Mouse (Mus musculus): Measurements from ENCODE around the gene Gltpd2. TPM values are rescaled to one million over a fixed set of nuclear protein-coding genes. Genes with fewer than 3 reads are reported as not detected.

Gene Gltpd2
- total RNA-seq, 2 experiments from 2014 or later, result not detected

- DNase-seq, result no peak
Measured at GRCm38 (mm10) chr11:70561937-70562286, 42.9 kb downstream of the Gltpd2 start.

GRCm38 (mm10) chr11:70562287-70562994 lies 43.4 kb downstream of the Gltpd2 start, which contains the start of gene Mink1:
Gene Mink1 (plus strand): TSS chr11:70562881.
- DNase-seq, result peak; percentile 87 to 89
- intact Hi-C loops (cut with DNase I), result loop anchor here (2.0 kb wide), 3 partner anchors 22 to 42 kb away; partner anchors contain the start of gene Pld2

More at GRCm38 (mm10) chr11:70561937-70562286, 42.9 kb downstream of the Gltpd2 start:
- intact Hi-C loops (cut with DNase I), result loop anchor here (2.0 kb wide), 3 partner anchors 21 to 41 kb away; partner anchors contain the start of gene Pld2

- no peak for DNase-seq
- intact Hi-C loops (cut with DNase I), result loop anchor here (2.0 kb wide), 3 partner anchors 22 to 42 kb away; partner anchors contain the start of gene Pld2
Measured at GRCm38 (mm10) chr11:70562995-70563469, 44.0 kb downstream of the Gltpd2 start.

- DNase-seq, result peak; percentile 38 to 44
- intact Hi-C loops (cut with DNase I), result loop anchor here (2.0 kb wide), 4 partner anchors 23 to 43 kb away; partner anchors contain the start of gene Pld2
Measured at GRCm38 (mm10) chr11:70563470-70564275, 44.7 kb downstream of the Gltpd2 start.

- intact Hi-C loops (cut with DNase I), result loop anchor here (2.0 kb wide), 1 partner anchor 40 kb away; no protein-coding TSS in a partner anchor
- no peak for DNase-seq
Measured at GRCm38 (mm10) chr11:70564276-70564873, 45.4 kb downstream of the Gltpd2 start.

GRCm38 (mm10) chr11:70566586-70566985 lies 47.6 kb downstream of the Gltpd2 start:
- intact Hi-C loops (cut with DNase I), result no loop called here
- DNase-seq, result no peak

Other genes with a start within 250 kb of the Gltpd2 start
- not detected for gene Alox12e, start 196.6 kb upstream of the Gltpd2 start, total RNA-seq (2021)
- gene Alox15, start 167.2 kb upstream of the Gltpd2 start, total RNA-seq (2021), result 10 to 100 TPM in 1 of 2 experiments, 1 to 10 TPM in 1; 5.4 to 10.2 TPM
- 10 to 100 TPM; 19.4 to 22.1 TPM for gene Pelp1, start 109.2 kb upstream of the Gltpd2 start, total RNA-seq (2021)
- 10 to 100 TPM; 14.8 to 15.4 TPM for gene Arrb2, start 86.6 kb upstream of the Gltpd2 start, total RNA-seq (2021)
- 1 to 10 TPM; 8.9 to 9.7 TPM for gene Med11, start 67.3 kb upstream of the Gltpd2 start, total RNA-seq (2021)
- gene Zmynd15, start 59.8 kb upstream of the Gltpd2 start, total RNA-seq (2021), result 1 to 10 TPM; 1.8 to 2.2 TPM
- 10 to 100 TPM in 1 of 2 experiments, 1 to 10 TPM in 1; 9.6 to 10.9 TPM for gene Cxcl16, start 59.2 kb upstream of the Gltpd2 start, total RNA-seq (2021)
- gene Tm4sf5, start 14.0 kb upstream of the Gltpd2 start, total RNA-seq (2021), result 1 to 10 TPM in 1 of 2 experiments, under 1 TPM in 1; 0.70 to 1.3 TPM
- gene Vmo1, start 4.6 kb upstream of the Gltpd2 start, total RNA-seq (2021), result not detected
- gene Psmb6, start 6.2 kb downstream of the Gltpd2 start, total RNA-seq (2021), result 100 to 1,000 TPM; 230 to 233 TPM
- gene Gm40193, start 13.7 kb downstream of the Gltpd2 start, total RNA-seq (2021), result not detected
- gene Pld2, start 20.9 kb downstream of the Gltpd2 start, total RNA-seq (2021), result 1 to 10 TPM; 6.3 to 6.5 TPM
- 10 to 100 TPM; 43.9 to 49.4 TPM for gene Mink1, start 43.7 kb downstream of the Gltpd2 start, total RNA-seq (2021)
- gene 4930544D05Rik, start 96.7 kb downstream of the Gltpd2 start, total RNA-seq (2021), result not detected
- not detected for gene Chrne, start 100.0 kb downstream of the Gltpd2 start, total RNA-seq (2021)
- under 1 TPM; 0.16 to 0.17 TPM for gene Gp1ba, start 119.9 kb downstream of the Gltpd2 start, total RNA-seq (2021)
- 10 to 100 TPM; 52.5 to 57.9 TPM for gene Rnf167, start 128.0 kb downstream of the Gltpd2 start, total RNA-seq (2021)
- gene Slc25a11, start 128.3 kb downstream of the Gltpd2 start, total RNA-seq (2021), result 100 to 1,000 TPM; 570 to 607 TPM
- gene Pfn1, start 135.4 kb downstream of the Gltpd2 start, total RNA-seq (2021), result 100 to 1,000 TPM; 283 to 296 TPM
- gene Eno3, start 138.0 kb downstream of the Gltpd2 start, total RNA-seq (2021), result 1,000 to 10,000 TPM; 1,887 to 1,957 TPM
- gene Spag7, start 150.2 kb downstream of the Gltpd2 start, total RNA-seq (2021), result 10 to 100 TPM; 95.0 to 98.6 TPM
- 10 to 100 TPM; 39.2 to 39.6 TPM for gene Camta2, start 168.9 kb downstream of the Gltpd2 start, total RNA-seq (2021)
- gene Inca1, start 181.0 kb downstream of the Gltpd2 start, total RNA-seq (2021), result 1 to 10 TPM; 4.5 to 6.3 TPM
- 100 to 1,000 TPM; 469 to 490 TPM for gene Kif1c, start 181.4 kb downstream of the Gltpd2 start, total RNA-seq (2021)
- gene Zfp3, start 245.0 kb downstream of the Gltpd2 start, total RNA-seq (2021), result 1 to 10 TPM; 6.5 to 6.7 TPM

All from heart, postnatal 36 days (tissue).